Mouse (Mus musculus): ENCODE data around the gene Arl16. TPM values are rescaled to one million over a fixed set of nuclear protein-coding genes. Genes with fewer than 3 reads are reported as not detected.

The Arl16 gene
- polyA plus RNA-seq, 1 experiment = 21.1 TPM

DNA sequence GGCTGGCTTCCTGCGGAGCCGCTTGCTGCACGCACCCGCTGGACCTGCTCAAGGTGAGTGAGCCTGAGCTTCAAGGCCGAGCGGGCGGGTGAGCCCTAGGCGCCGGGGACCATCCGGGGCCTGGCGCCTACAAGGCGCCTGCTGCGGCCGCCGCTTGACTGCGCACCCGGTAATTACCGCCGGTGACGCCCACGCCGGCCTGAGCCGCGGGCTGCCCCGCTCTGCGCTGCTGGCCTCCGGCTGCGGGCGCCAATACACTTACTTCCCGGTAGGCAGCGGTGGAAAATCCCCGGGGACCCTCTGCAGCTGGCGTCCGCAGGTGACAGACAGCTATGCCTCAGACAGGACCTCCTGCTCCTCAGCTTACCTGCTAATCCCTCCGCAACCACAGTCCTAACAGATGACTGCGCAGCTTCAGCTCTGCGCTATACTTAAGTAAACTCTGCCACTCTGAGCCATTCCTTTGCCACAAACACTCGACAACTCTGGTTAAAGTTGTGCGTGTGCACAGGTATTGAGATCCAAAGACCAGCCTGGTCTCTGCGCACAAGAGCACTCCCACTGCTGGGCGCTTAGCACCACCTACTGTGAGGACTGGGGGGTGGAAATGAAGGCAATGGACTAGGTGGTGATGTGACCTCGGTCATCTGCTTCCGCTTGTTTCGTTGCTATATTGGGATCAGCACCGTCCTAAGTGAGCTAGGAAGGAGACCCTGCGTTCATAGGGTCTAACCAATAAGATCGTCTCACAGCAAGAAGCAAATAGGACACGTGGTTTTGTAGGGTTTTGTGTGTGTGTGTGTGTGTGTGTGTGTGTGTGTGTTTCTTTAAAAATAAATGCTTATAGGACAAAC is 24.8 kb upstream of the Arl16 start:
- peaks cover 4% of the 10 kb centered on the region; the same call in 1 of the 2 replicates for H3K36me3 ChIP-seq (ENCODE audit: control insufficient read depth, insufficient read depth, low read length)
- peaks cover 21% of the 10 kb centered on the region for H3K4me1 ChIP-seq (ENCODE audit: control insufficient read depth, insufficient read depth, low read length)
- no peaks in the 10 kb centered on the region for H3K27me3 ChIP-seq (replicated peaks; ENCODE audit: control insufficient read depth, insufficient read depth, low read length)
- WGBS = under 1% methylated on average over 48 of the region's 48 CpGs
- peak overlapping the region; percentile 87 for H3K4me3 ChIP-seq (ENCODE audit: insufficient read depth, low read depth, low read length)
- H3K27ac ChIP-seq (ENCODE audit: insufficient read depth, low read depth, low read length) = peak overlapping the region; percentile 82
- no peak for TF ChIP-seq POLR2A (IDR thresholded peaks at IDR 0.05; ENCODE audit: low read depth, low read length)
- TF ChIP-seq CTCF (conservative IDR thresholded peaks at IDR 0.05; ENCODE audit: insufficient read depth, insufficient read length, low read depth, low read length) = peak; percentile 55
- peak; percentile 79 for DNase-seq

DNA sequence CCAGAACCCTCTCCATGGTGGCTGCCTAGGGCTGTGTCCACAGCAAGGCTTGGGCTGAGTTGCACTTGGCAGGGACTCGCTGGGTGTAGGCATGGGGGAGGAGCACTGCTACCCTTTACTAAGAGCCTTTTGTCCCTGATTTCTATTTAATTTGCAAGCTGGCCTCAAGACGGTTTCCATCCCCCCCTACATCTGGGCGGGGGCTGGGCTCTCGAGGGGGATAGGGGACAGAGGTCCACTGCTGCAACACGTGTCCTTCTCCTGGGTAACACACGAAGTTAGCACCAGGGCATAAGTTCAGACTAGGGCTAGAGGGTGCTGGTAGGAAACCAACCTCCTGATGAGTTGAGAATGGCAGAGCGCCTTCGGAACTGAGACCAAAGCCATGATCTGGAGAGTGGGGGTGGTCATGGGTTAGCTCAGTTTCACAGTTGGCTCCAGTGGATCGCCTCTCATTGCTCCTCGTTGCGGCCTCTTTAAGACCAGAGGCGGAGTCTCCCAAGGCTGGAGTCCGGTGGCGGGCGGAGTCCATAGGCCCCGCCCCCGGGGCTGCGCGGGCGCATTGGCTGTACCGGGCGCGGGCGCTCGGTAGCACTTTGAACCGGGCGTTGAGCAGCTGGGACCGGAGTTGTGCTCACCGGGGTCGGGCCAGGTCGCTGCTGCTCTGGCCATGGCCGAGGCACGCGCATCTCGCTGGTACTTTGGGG is 24.1 kb upstream of the Arl16 start, which contains the start of gene Slc25a10:
TSS of gene Slc25a10 (plus strand) at position 524 of the 707 bp plus-strand sequence.
- no peaks in the 10 kb centered on the region for H3K27me3 ChIP-seq (replicated peaks; ENCODE audit: control insufficient read depth, insufficient read depth, low read length)
- peaks cover 4% of the 10 kb centered on the region; the same call in 1 of the 2 replicates for H3K36me3 ChIP-seq (ENCODE audit: control insufficient read depth, insufficient read depth, low read length)
- TF ChIP-seq POLR2A (IDR thresholded peaks at IDR 0.05; ENCODE audit: low read depth, low read length) (peak; percentile 46), CTCF (conservative IDR thresholded peaks at IDR 0.05; ENCODE audit: insufficient read depth, insufficient read length, low read depth, low read length) (no peak)
- H3K4me1 ChIP-seq (ENCODE audit: control insufficient read depth, insufficient read depth, low read length) = peaks cover 26% of the 10 kb centered on the region
- H3K4me3 ChIP-seq (ENCODE audit: insufficient read depth, low read depth, low read length) = peak within 1 kb of the TSS; percentile 87
- WGBS = under 1% methylated on average over 35 of the region's 35 CpGs
- DNase-seq = peak; percentile 96
- H3K27ac ChIP-seq (ENCODE audit: insufficient read depth, low read depth, low read length) = peak within 1 kb of the TSS; percentile 88

DNA sequence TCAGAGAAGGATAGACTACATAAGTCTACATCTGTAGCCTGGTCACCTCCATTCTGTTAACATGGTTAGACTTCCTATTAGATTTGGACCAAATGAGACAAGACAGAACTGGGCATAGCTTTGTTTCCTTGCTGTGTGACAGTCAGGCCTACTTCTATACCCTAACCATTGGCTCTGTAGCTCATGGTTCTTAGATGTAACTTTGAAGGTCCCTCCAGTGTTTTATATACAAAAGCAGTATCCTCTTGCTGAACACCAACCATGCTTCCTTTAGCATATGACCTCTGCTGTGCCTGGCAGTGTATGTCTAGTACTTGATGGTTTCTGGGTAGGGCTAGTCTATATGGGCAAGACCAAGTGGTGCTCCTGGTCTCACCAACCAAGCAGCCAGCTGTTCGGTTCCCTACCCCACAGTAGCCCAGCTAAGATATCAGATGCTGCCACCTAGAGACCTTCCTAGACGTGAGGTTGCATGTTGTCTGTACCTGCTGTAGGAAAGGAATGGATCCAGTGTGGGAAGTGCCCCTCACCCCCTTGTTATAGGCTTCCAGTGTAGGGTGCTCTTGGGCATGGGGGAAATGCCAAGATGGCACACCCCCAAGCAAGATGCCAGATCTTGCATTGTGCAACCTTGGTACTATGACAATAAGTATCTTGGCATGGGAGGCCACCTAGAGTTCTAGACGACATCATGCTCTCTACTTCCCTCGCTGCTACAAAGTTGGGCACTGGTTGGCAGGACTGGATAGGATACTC is 23.1 kb upstream of the Arl16 start:
- 27% methylated on average over 4 of the region's 4 CpGs for WGBS
- DNase-seq = no peak
- peak overlapping the region; percentile 88 for H3K27ac ChIP-seq (ENCODE audit: insufficient read depth, low read depth, low read length)
- TF ChIP-seq POLR2A (IDR thresholded peaks at IDR 0.05; ENCODE audit: low read depth, low read length) = no peak
- no peak for TF ChIP-seq CTCF (conservative IDR thresholded peaks at IDR 0.05; ENCODE audit: insufficient read depth, insufficient read length, low read depth, low read length)
- no peak overlapping the region for H3K4me3 ChIP-seq (ENCODE audit: insufficient read depth, low read depth, low read length)
- no peaks in the 10 kb centered on the region for H3K27me3 ChIP-seq (replicated peaks; ENCODE audit: control insufficient read depth, insufficient read depth, low read length)
- H3K4me1 ChIP-seq (ENCODE audit: control insufficient read depth, insufficient read depth, low read length) = peaks cover 26% of the 10 kb centered on the region
- H3K36me3 ChIP-seq (ENCODE audit: control insufficient read depth, insufficient read depth, low read length) = peaks cover 4% of the 10 kb centered on the region; the same call in 1 of the 2 replicates

DNA sequence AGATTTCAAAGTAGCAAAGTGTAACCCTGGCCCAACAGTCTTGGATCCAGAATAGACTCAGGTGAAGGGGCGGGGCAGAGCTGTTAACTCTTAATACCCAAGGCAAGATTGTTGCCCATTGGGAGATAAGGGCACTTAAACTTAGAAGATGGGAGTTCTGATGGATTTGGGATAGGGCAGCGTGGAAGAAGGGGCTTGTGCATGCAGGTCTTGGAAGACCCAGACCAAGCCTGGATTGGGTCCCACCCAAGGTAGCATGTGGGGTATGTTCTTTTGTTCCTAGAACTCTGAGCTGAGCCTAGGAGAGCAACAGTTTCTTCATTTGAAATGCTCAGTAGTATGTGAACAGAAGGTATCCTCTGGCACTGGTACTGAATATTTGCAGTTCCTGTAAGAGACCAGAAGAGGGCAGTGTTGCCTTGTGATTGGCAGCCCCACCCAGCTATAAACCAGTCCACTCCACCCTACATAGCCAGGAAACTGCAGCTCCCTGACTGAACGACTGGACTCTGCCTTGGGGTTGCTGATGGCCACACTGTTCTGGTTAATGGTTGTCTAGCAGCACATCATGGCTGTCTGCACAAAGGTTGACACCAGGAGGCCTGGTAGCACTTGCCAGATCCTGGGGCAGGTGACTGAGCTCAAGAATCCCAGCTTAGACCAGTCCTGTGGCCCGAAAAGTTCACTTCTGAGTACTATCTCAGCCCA is 21.8 kb upstream of the Arl16 start:
- Histone ChIP-seq H3K4me3 (ENCODE audit: insufficient read depth, low read depth, low read length) (no peak overlapping the region), H3K4me1 (ENCODE audit: control insufficient read depth, insufficient read depth, low read length) (peaks cover 24% of the 10 kb centered on the region), H3K36me3 (ENCODE audit: control insufficient read depth, insufficient read depth, low read length) (no peaks in the 10 kb centered on the region), H3K27me3 (replicated peaks; ENCODE audit: control insufficient read depth, insufficient read depth, low read length) (no peaks in the 10 kb centered on the region), H3K27ac (ENCODE audit: insufficient read depth, low read depth, low read length) (peak overlapping the region; percentile 88)
- DNase-seq = peak; percentile 96
- TF ChIP-seq POLR2A (IDR thresholded peaks at IDR 0.05; ENCODE audit: low read depth, low read length) = peak; percentile 51
- peak; percentile 97 for TF ChIP-seq CTCF (conservative IDR thresholded peaks at IDR 0.05; ENCODE audit: insufficient read depth, insufficient read length, low read depth, low read length)
- WGBS = 42% methylated on average over 4 of the region's 4 CpGs

DNA sequence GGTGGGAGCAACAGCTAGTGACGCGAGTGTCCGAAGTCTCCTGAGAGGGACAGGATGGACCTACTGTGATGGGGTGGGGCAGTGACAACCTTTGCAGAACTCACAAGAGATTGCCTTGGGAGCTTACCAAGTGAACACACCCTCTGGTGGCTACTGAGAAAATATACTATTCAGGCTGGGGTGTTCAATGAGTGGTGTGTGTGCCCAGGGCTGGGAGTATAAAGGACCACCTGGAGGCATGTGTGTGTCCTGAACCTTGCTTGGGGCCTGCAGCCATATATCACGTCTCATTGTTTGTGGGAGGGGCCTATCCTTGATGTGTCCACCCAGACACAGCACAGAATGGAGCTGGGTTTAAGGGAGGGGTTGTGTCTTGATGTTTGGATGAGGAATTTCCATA is 21.1 kb upstream of the Arl16 start:
- H3K4me1 ChIP-seq (ENCODE audit: control insufficient read depth, insufficient read depth, low read length) = peaks cover 26% of the 10 kb centered on the region
- no peak for DNase-seq
- WGBS = 60% methylated on average over 4 of the region's 4 CpGs
- no peaks in the 10 kb centered on the region for H3K36me3 ChIP-seq (ENCODE audit: control insufficient read depth, insufficient read depth, low read length)
- peak overlapping the region; percentile 12; the same call in 1 of the 2 replicates for H3K27ac ChIP-seq (ENCODE audit: insufficient read depth, low read depth, low read length)
- H3K27me3 ChIP-seq (replicated peaks; ENCODE audit: control insufficient read depth, insufficient read depth, low read length) = no peaks in the 10 kb centered on the region
- no peak for TF ChIP-seq CTCF (conservative IDR thresholded peaks at IDR 0.05; ENCODE audit: insufficient read depth, insufficient read length, low read depth, low read length)
- no peak for TF ChIP-seq POLR2A (IDR thresholded peaks at IDR 0.05; ENCODE audit: low read depth, low read length)
- H3K4me3 ChIP-seq (ENCODE audit: insufficient read depth, low read depth, low read length) = no peak overlapping the region

DNA sequence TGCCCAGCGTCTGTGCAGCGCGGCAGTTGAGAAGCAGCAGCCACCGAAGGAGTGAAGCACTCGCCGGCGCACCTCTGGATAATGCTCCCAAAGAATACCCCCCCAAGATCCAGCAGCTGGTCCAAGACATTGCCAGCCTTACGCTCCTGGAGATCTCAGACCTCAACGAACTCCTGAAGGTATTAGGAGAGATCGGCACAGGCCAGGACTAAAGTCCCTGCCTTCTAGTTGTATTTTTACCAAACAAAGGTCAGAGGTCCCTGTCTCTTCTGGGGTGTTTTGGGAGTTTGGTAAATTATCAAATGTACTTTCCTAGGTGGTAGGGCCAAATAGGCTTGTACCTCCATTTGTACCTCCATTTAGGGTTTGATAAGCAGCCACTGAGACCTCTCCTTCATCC is 17.8 kb upstream of the Arl16 start:
- H3K4me3 ChIP-seq (ENCODE audit: insufficient read depth, low read depth, low read length) = peak overlapping the region; percentile 92
- WGBS = 6% methylated on average over 10 of the region's 10 CpGs
- peak; percentile 89 for DNase-seq
- peak overlapping the region; percentile 95 for H3K27ac ChIP-seq (ENCODE audit: insufficient read depth, low read depth, low read length)
- TF ChIP-seq POLR2A (IDR thresholded peaks at IDR 0.05; ENCODE audit: low read depth, low read length) (peak; percentile 22), CTCF (conservative IDR thresholded peaks at IDR 0.05; ENCODE audit: insufficient read depth, insufficient read length, low read depth, low read length) (no peak)
- H3K27me3 ChIP-seq (replicated peaks; ENCODE audit: control insufficient read depth, insufficient read depth, low read length) = no peaks in the 10 kb centered on the region
- H3K36me3 ChIP-seq (ENCODE audit: control insufficient read depth, insufficient read depth, low read length) = no peaks in the 10 kb centered on the region
- peaks cover 15% of the 10 kb centered on the region; the same call in 1 of the 2 replicates for H3K4me1 ChIP-seq (ENCODE audit: control insufficient read depth, insufficient read depth, low read length)
